Mouse (Mus musculus) G1E (cell line): ENCODE results near the gene Ppm1d.

ENCODE experiments used
- CTCF ChIP-seq: IDR thresholded peaks from 2 replicates; pipeline ENCODE4 v1.5.1; 2012; ENCODE audit warnings: low read depth, low read length, inconsistent platforms, mixed read lengths
- GATA1 ChIP-seq: IDR thresholded peaks from 2 replicates; pipeline ENCODE4 v1.6.1; 2012; ENCODE audit warnings: borderline replicate concordance, low read length, inconsistent platforms, mixed read lengths

- TF ChIP-seq CTCF: no peak
- TF ChIP-seq GATA1: no peak
Observed at GRCm38 (mm10) chr11:85310713-85311574, at the start of gene Ppm1d.
